Mouse (Mus musculus) left cerebral cortex, adult 18-20 months (tissue): ENCODE measurements around the gene Etfbkmt. TPM values are rescaled to one million over a fixed set of nuclear protein-coding genes. Genes with fewer than 3 reads are reported as not detected.
"Not testable (repeated sequence)": the region's sequence is repeated elsewhere in the genome, so short reads cannot be mapped to it uniquely, and the experiment has no call there.

Experiments used
- DNase-seq, 2 experiments: peaks; one replicate each; pipeline ENCODE4 v3.0.0; 2021 to 2022; ENCODE audit warnings: low spot score in 2 of 2, mixed read lengths in 1 of 2
- total RNA-seq, 2 experiments: library from RNA; stranded (reverse); gene quantifications; 2 replicates each; pipeline ENCODE4 v1.2.3; 2021

Gene Etfbkmt
- total RNA-seq, 2 experiments from 2014 or later, result 1.5 to 3.6 TPM

- DNase-seq, result peak; percentile 8 to 11
Measured at GRCm38 (mm10) chr6:149132311-149133077, 7.2 kb upstream of the Etfbkmt start.

DNA sequence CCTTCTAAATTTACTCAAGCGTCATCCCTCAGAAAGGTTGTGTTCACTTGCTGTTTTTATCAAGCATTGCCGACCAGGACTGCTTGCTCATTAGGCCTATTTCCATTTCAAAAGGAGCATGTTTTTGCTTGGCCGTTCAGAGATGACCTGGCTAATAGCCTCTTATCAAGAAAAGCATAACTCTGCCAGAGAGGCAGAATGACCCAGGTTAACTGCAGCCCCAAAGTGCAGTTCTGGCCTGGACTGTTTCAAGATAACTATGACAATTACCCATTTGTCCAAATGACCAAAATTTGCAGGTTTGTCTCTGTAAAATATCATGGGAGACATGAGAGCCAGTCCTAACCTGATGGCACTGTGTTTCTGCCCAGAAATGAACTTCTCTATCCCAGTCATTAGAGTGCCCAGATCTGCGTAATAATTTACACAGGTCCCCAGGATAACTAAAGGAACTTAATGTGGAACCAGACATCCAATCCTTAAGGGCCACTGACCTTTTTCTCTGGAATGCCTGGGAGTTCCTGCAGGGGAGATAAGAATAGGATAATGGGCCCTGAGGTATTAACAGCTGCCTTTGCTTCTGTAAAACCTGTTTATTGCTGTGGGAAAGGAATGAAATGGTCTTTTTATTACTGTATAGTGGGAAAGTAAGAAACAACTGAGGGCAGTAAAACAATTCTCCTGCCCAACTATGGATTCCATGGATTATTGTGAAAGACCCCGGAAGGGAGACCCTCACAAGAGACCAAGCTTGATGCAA lies 5.1 kb upstream of the Etfbkmt start:
- no peak for DNase-seq

- no peak for DNase-seq
Measured at GRCm38 (mm10) chr6:149135631-149136030, 4.0 kb upstream of the Etfbkmt start.

DNA sequence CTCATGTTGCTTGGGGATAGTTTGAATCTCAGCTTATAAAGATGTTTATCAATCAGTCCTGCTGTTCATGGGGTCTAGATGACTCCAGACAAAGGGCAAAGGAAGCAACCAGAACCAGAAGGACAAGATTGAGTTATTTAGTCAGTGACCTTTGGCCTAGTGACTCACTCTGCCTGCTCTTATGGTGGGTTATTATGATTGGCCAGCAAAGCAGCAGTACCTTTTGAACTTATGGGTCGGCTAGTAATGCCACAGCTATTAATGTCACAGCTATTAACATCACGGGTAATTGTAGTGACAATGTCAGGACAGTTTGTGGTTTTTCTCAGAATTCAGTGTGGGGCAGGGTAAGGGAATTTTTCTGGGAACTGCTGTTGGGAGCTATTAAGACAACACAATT lies 1.7 kb upstream of the Etfbkmt start:
- DNase-seq, result no peak

GRCm38 (mm10) chr6:149139011-149139410 lies 638 bp upstream of the Etfbkmt start:
- DNase-seq, result no peak

DNA sequence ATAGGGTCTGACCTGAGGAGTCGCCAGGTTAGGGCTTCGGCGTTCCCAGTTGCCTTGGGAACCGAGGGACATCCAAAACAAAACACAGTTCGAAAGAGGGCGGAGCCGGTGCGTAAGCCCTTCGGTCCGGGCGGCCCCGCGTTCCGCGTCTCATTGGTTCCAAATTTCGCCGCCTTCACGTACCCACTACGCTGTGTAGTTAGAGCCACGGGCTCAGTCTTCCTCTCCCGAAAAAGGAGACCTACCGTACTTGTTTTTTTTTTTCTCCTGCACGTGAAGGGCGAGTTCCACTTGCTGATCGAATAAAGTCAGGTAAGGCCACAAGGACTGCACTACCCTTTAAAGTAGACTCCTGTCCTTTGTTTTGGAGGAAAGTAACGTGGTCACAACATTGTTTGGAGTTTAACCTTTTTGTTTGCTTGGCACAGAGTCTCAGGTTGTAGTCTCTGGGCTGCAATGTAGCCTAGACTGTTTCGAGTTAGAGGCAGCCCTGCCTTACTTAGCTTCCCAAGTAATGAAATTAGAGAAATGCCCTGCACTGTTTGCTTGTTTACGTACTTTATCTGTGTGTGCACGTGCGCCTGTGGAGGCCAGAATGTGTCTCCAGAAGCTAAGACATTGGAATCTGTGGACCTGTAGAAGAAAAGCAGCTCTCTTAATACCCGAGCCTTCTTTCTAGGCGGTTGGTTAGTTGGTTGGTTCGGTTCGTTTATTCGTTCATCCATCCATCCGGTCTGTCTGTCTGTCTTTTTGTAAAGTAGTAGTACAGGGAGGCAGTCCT lies 1.9 kb downstream of the Etfbkmt start:
- peak; percentile 52 to 79 for DNase-seq

DNA sequence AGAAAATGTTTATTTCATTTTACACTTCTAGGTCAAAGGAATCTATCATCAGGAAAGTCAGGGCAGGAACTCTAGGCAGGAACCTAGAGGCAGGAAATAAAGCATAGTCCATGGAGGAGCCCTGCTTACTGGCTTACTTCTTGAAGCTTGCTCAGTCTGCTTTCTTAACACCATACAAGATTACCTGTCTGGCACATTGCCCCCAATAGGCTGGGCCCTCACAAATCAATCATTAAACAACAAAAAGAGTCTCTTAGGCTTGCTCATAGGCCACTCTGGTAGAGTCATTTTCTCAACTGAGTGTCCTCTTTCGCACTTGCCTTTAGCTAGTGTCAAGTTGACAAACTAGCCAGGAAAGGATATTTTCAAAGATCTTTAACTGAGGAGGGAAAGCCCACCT lies 5.5 kb downstream of the Etfbkmt start:
- no peak for DNase-seq

DNA sequence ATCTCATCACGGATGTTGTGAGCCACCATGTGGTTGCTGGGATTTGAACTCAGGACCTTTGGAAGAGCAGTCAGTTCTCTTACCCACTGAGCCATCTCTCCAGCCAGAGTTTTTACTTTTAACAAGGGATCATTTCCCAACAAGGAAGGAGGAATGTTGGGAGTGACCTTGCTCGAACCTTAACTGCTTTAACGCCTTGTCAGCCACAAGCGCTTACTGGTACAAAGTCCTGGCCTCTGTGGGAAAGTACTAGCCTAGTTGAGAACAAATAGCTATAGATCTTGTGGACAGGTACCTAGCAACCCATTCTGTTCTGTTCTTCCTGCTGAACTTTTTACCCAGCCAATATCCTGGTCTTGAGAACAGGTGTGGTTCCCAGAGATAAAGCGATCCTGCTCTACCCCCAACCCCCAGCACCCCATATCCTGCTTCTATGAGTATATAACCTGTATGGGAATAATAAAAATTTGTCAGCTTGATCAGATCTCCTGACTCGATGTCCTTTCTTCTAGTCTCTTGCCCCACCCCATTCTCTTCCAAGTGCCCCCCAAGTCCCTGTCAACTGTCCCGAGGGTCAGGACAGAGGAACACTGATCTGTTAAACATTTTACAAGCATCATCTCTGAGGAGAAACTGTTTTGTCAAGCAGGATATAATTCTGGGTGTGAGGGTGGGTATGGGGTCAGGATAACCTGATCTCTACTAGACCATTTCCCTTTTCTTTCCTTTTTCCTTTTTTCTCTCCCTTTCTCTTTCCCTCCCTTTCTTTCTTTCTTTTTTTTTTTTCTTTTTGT lies 9.0 kb downstream of the Etfbkmt start:
- DNase-seq, result no peak

DNA sequence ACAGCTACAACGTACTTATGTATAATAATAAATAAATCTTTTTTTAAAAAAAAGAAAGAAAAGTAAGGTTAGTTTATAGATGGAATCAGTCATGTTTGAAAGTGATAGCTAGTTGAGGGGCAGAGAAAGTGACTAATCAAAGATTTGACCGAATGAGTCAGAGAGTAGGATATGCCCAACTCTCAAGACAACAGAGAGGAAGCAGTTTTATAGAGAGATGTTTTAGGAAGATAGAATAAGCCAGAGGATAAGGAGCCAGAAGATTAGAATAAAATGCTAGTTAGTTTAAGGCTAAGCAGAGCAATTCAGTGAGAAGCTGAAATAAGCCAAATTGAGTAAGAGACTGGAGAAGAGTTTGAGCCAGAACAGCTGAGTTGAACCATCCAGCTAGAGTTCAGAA lies 12.5 kb downstream of the Etfbkmt start:
- DNase-seq, result no peak

GRCm38 (mm10) chr6:149153473-149154115 lies 13.9 kb downstream of the Etfbkmt start:
- no peak for DNase-seq

- no peak for DNase-seq
Measured at GRCm38 (mm10) chr6:149154116-149155030, 14.7 kb downstream of the Etfbkmt start.

GRCm38 (mm10) chr6:149155031-149155841 lies 15.6 kb downstream of the Etfbkmt start:
- DNase-seq, result no peak

- DNase-seq, result not testable (repeated sequence)
Measured at GRCm38 (mm10) chr6:149167038-149167437, 27.4 kb downstream of the Etfbkmt start.

DNA sequence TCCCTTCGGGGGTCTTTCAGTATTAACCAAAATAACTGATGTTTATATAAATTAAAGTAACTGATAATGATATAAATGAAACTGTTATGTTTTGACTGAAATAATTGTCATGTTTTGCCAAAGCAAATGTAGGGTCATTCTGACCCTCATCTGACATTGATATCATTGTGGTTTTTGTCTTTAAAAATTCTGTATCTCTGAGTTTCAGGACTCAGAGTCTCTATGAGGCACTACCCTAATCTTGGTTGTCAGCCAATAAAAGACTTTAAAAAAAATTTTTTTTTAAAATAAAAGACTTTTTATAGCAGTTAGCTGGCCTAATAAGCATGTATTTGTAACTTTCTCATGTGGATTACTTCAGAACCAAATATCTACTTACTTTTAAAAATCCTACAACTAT lies 28.0 kb downstream of the Etfbkmt start:
- no peak for DNase-seq

DNA sequence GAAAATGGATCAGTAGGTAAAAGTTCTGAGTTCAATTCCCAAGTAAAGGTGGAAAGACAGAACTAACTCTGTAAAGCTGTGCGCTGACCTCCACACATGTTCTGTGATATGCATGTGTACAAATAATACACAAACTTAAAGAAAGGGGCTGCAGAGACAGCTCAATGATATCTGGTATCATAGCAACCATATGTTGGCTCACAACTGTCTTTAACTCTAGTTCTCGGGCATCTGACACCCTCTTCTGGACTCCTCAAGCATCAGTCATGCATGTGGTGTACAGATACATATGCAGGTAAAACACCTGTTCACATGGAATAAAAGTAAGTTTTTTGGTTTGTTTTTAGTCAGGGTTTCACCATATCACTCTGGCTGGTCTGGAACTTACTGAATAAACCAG lies 28.8 kb downstream of the Etfbkmt start:
- no peak for DNase-seq

DNA sequence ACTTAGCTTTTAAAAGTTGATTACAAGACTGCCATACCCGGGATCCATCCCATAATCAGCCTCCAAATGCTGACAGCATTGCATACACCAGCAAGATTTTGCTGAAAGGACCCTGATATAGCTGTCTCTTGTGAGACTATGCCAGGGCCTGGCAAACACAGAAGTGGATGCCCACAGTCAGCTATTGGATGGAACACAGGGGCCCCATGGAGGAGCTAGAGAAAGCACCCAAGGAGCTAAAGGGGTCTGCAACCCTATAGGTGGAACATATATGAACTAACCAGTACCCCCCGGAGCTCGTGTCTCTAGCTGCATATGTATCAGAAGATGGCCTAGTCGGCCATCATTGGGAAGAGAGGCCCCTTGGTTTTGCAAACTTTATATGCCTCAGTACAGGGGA lies 30.3 kb downstream of the Etfbkmt start:
- DNase-seq, result not testable (repeated sequence)

GRCm38 (mm10) chr6:149173831-149174625 lies 34.4 kb downstream of the Etfbkmt start:
- no peak for DNase-seq
